Mouse (Mus musculus): Measurements from ENCODE around the gene Xlr4a.
"Not testable (repeated sequence)": the region's sequence is repeated elsewhere in the genome, so short reads cannot be mapped to it uniquely, and the experiment has no call there.

The Xlr4a gene

GRCm38 (mm10) chrX:73082267-73083055 lies at the start of gene Xlr4a:
Xlr4a (minus strand) TSS chrX:73082478.
- DNase-seq: not testable (repeated sequence)

GRCm38 (mm10) chrX:73122859-73123829 lies 40.9 kb upstream of the Xlr4a start:
- not testable (repeated sequence) for DNase-seq

GRCm38 (mm10) chrX:73116747-73117146 lies 34.5 kb upstream of the Xlr4a start, which contains the start of gene Gm14685:
Gm14685 (plus strand) TSS chrX:73117047.
- not testable (repeated sequence) for DNase-seq

DNA sequence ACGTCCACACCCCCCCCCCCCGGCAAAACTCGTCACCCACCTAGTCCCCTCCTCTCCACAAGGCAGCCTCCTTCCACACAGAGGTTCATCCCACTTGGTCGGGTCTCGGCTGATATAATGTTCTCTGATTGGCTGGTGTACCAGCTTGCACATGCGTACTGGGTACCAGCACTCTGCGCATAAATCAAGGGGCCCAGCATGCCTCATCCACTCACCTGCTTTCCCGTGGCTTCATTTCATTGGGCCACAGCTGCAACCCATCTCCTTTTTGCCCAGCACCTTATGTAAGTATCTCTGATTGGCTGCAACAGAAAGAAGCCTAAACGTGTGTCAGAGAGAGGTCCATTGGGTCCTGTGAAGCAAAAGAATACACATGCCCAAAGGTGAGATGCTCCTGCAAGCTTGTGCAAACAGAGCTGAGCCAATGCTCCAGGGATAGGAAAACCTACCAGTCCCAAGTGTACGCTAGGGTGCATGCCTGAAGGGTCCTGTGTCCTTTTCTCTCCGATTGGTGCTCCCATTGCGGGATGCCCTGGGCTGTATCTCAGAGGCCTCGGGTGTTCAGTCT lies 14.7 kb upstream of the Xlr4a start, which contains the start of gene Xlr3a:
TSS of gene Xlr3a (minus strand) at position 155 of the 568 bp plus-strand sequence.
- not testable (repeated sequence) for DNase-seq

GRCm38 (mm10) chrX:73066765-73067312 lies 15.4 kb downstream of the Xlr4a start:
- DNase-seq: not testable (repeated sequence)

- DNase-seq: no peak
Measured at GRCm38 (mm10) chrX:73064415-73064793, 17.9 kb downstream of the Xlr4a start, which contains the start of gene Pnma3. Pnma3 (plus strand) TSS chrX:73064787.

DNA sequence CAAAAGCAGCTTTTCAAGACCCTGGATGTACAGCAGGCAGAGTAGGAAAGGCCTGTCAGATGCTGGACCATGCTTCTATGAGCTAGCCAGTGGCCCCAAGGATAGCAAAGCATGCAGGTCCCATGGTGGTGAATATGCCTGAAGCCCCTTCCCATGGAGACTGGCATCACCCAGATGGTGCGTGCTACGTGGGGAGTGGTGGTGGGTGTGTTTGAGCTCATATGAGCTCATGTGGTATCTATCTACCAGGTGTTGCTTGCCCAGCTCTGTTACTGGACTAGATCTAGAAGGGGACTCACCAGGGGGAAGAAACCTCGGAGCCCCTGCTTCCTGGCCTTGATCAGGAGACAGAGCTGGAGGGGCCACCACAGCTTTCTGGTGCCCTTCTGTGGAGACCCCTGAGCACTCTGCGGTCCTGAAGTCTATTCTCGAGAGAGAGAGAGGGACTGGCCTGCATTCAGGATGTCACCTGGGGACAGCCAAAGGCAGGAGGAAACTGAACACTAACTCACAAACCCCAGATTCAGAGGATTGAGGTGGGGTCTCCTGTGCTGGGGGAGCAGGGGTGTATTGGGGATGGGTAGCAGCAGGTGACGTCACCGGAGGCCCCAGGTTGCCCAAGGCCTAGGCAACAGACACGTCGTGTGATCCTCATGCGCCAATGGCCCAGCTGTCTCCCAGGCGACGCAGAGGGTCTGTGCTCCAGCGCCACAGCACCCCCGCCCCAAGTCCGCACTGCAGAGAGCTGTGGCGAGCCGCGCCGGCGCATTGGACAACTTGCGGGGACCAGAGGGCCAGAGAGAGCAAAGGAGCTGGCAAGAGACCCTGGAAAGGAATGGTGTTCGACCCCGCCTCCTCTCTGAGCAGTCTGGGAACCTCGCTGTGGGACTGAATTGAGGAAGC lies 18.5 kb downstream of the Xlr4a start:
- DNase-seq: peak; percentile 42

DNA sequence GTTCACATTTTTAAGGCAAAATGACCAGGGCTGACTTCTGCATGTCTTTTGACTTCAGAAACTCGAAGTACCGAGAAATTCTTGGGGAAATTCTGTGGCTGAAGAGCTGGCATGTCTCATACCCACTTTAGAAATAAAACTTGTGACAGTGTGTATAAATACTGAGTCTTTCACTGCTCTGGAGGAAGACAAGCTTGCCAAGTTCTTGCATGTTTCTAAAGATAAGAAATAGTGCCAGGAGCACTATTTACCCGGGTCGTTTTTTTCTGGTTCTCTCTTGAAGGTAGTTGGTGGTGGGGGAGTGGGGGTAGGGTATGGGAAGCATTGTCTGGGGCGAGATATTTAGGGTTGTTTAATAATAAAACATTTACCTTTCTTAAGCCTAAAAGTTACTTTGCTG lies 20.0 kb downstream of the Xlr4a start:
- DNase-seq: no peak

DNA sequence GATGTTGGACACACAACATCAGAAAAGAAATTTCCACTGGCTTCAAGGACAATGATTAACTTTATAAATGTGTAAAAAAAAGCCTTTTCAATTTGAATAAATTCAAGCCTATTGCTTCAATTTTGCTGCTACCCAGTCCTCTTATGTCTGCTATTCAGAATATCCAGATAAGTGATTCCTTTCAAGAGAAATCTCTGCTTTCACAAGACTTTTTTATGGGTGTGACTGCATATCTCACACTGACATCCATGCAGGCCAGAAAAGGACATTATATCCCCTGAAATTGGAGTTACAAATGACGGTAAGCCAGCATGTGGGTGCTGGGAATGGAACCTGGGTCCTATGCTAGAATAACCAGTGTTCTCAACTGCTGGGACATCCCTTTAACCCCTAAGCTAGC lies 20.8 kb downstream of the Xlr4a start:
- DNase-seq: no peak

DNA sequence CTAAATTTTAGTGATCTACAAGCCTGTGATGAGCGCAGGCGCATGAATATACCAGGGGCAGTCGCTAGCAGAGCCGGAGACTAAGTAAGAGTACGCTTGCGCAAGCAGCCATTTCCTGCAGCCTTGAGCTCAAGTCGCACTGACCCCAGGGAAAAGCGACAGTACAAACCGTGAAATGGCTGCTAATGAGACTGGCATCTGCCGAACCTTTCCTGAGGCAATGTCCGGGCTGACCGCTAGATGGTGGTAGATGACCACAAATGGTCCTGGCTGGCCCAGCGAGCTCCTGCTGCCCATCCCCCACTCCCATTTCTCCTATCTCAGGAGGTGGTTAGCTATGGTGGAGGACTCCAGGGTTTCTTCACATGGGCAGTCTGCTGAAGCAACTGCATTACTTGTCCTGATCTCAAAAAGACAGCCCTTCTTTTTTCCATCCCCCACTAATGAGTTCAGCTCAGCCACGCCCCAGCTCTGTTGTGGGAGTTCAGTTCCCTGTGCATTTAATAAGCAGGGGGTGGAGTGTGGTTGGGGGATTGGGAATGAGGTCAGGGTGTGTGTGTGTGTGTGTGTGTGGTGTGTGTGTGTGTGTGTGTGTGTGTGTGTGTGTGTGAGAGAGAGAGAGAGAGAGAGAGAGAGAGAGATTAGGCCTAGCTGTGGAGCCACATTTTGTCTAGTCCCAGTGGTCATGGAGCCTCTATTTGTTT lies 28.3 kb downstream of the Xlr4a start:
- peak; percentile 88 for DNase-seq

- no peak for DNase-seq
Measured at GRCm38 (mm10) chrX:73039666-73040065, 42.6 kb downstream of the Xlr4a start.

DNA sequence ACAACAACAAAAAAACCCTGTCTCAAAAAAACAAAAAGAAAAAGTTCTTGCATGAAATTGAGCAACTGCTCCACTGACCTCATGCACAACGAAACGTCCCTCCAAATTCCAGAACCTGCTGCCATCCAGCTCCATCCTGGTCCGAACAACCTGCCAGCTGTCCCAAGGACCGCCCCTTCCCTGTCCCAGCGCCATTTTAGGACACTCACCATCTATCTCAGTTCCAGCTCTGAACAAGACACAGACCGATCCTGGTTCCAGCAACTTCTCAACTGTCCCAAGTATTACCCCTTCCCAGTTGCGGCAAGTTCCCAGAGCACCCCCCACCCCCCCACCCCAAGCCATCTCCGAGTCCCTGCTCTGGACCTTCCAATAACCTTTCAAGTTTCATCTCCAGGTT lies 43.4 kb downstream of the Xlr4a start:
- DNase-seq: no peak

- no peak for DNase-seq
Measured at GRCm38 (mm10) chrX:73037003-73037402, 45.3 kb downstream of the Xlr4a start, which contains the start of gene Pnma5. Pnma5 (minus strand) TSS chrX:73037103.

All from right cerebral cortex, postnatal 25 days (tissue).